ENCODE assay signal across 9 mouse cellular contexts in genomic region chr16:4881400-4882351, GRCm38 (mm10). TPM values are rescaled to one million over a fixed set of nuclear protein-coding genes. Genes with fewer than 3 reads are reported as not detected.
DNase-seq lines count a peak whose midpoint lies in the region; ATAC-seq and TF ChIP-seq lines count a peak whose summit lies in the region.
"Had no signal": no experiment of that assay in that cellular context is flagged by ENCODE, and none has a peak within 500 bp of the region (broad histone marks: within the 10 kb centered on the region; RNA-seq: fewer than 3 reads in every experiment).

No protein-coding gene starts in this region.

- peaks cover 36% of the 10 kb centered on the region for H3K4me1 ChIP-seq in forebrain, embryonic 13.5 days
- H3K4me1 ChIP-seq in olfactory bulb, adult 2 months (ENCODE audit: control insufficient read depth, insufficient read depth, low read length): peaks cover 17% of the 10 kb centered on the region

- no peak for ATAC-seq in forebrain, embryonic 13.5 days
- ATAC-seq in megakaryocyte progenitor cell, adult 5-6 weeks (replicated peaks; ENCODE audit: poor library complexity): no peak

- peak; percentile 54 for DNase-seq in cerebellum, adult 9-11 months
- DNase-seq in cerebellum, adult 8-10 months: no peak
- DNase-seq in A20 (ENCODE audit: low read depth, low spot score): peak; percentile 36
- DNase-seq in kidney, postnatal 25 days: peak; percentile 72 to 80
- DNase-seq in left cerebral cortex, adult 11 months (ENCODE audit: low spot score): no peak

- no peaks in the 10 kb centered on the region for H3K9me3 ChIP-seq in forebrain, embryonic 13.5 days (replicated peaks)

- no peak for TF ChIP-seq POLR2A in olfactory bulb, adult 2 months (IDR thresholded peaks at IDR 0.05; ENCODE audit: insufficient read depth, low read depth, low read length)

- no peaks in the 10 kb centered on the region for H3K27me3 ChIP-seq in forebrain, embryonic 13.5 days

- H3K27ac ChIP-seq in forebrain, embryonic 13.5 days: peak overlapping the region; percentile 91; the same call in 1 of the 2 replicates
- no peak overlapping the region; the same call in 1 of the 2 replicates for H3K27ac ChIP-seq in olfactory bulb, adult 2 months (ENCODE audit: insufficient read depth, low read depth, low read length)

- no peak for TF ChIP-seq CTCF in olfactory bulb, adult 2 months (IDR thresholded peaks at IDR 0.05; ENCODE audit: insufficient read depth, low read depth, low read length)

- WGBS in forebrain, embryonic 13.5 days: 77% methylated on average over 10 of the region's 10 CpGs
- WGBS in olfactory bulb, adult 2 months: 55% methylated on average over 10 of the region's 10 CpGs

- H3K36me3 ChIP-seq in forebrain, embryonic 13.5 days (ENCODE audit: poor library complexity, severe bottlenecking): no peaks in the 10 kb centered on the region

- peak overlapping the region; percentile 72 for H3K4me3 ChIP-seq in forebrain, embryonic 13.5 days
- H3K4me3 ChIP-seq in olfactory bulb, adult 2 months (ENCODE audit: insufficient read depth, low read depth, low read length): peak overlapping the region; percentile 84; the same call in 1 of the 2 replicates

- H3K9ac ChIP-seq in forebrain, embryonic 13.5 days: peak overlapping the region; percentile 84; the same call in 1 of the 2 replicates

- peak overlapping the region; percentile 92 for H3K4me2 ChIP-seq in forebrain, embryonic 13.5 days

RNA-seq across cellular contexts. Expression of gene Ubald1, which starts 1.6 kb away (rescaled TPM):
- polyA plus RNA-seq in forebrain, embryonic 13.5 days (2015; fragmentation: Nextera tagmentation; extraction: Ambion mirVana): 33.9 and 35.1 TPM in 2 replicates
- polyA plus RNA-seq in olfactory bulb, adult 2 months (2012; ENCODE audit: insufficient read depth, insufficient read length, low replicate concordance, missing spikeins): not detected in 2 replicates
- total RNA-seq in megakaryocyte progenitor cell, adult 5-6 weeks (2015): 36.5 and 38.4 TPM in 2 replicates
- total RNA-seq in megakaryocyte progenitor cell, adult 5-6 weeks (2017): 16.3 and 16.5 TPM in 2 replicates

RNA-seq across cellular contexts. Expression of gene Mgrn1, which starts 4.4 kb away (rescaled TPM):
- 79.0 and 86.4 TPM in 2 replicates for polyA plus RNA-seq in forebrain, embryonic 13.5 days (2015; fragmentation: Nextera tagmentation; extraction: Ambion mirVana)
- 248 TPM in 1 of 2 replicates, not detected in the other for polyA plus RNA-seq in olfactory bulb, adult 2 months (2012; ENCODE audit: insufficient read depth, insufficient read length, low replicate concordance, missing spikeins)
- 20.5 and 23.2 TPM in 2 replicates for total RNA-seq in megakaryocyte progenitor cell, adult 5-6 weeks (2015)
- total RNA-seq in megakaryocyte progenitor cell, adult 5-6 weeks (2017): 12.6 and 18.2 TPM in 2 replicates

RNA-seq across cellular contexts. Expression of gene 4930562C15Rik, which starts 46.5 kb away (rescaled TPM):
- 0.37 and 0.39 TPM in 2 replicates for polyA plus RNA-seq in forebrain, embryonic 13.5 days (2015; fragmentation: Nextera tagmentation; extraction: Ambion mirVana)
- not detected in 2 replicates for polyA plus RNA-seq in olfactory bulb, adult 2 months (2012; ENCODE audit: insufficient read depth, insufficient read length, low replicate concordance, missing spikeins)
- not detected in 2 replicates for total RNA-seq in megakaryocyte progenitor cell, adult 5-6 weeks (2015)
- total RNA-seq in megakaryocyte progenitor cell, adult 5-6 weeks (2017): not detected in 2 replicates
- polyA plus RNA-seq: large intestine, adult 2 months had no signal

RNA-seq across cellular contexts. Expression of gene Nudt16l1, which starts 56.9 kb away (rescaled TPM):
- 134 and 142 TPM in 2 replicates for polyA plus RNA-seq in forebrain, embryonic 13.5 days (2015; fragmentation: Nextera tagmentation; extraction: Ambion mirVana)
- polyA plus RNA-seq in olfactory bulb, adult 2 months (2012; ENCODE audit: insufficient read depth, insufficient read length, low replicate concordance, missing spikeins): not detected in 2 replicates
- total RNA-seq in megakaryocyte progenitor cell, adult 5-6 weeks (2015): 25.2 and 30.1 TPM in 2 replicates
- 18.9 and 19.3 TPM in 2 replicates for total RNA-seq in megakaryocyte progenitor cell, adult 5-6 weeks (2017)

Comparison
In these comparisons a context has a peak if more than half of its experiments do, and no peak if none do; other contexts are left out.
1. DNase-seq: peak in cerebellum, adult 9-11 months (single experiment), A20 (single experiment) and kidney, postnatal 25 days (2 of 2); none in cerebellum, adult 8-10 months (single experiment) and left cerebral cortex, adult 11 months (single experiment).